Mouse (Mus musculus): ENCODE results near the gene Pfn5. TPM values are rescaled to one million over a fixed set of nuclear protein-coding genes. Genes with fewer than 3 reads are reported as not detected.
"Not testable (repeated sequence)": the region's sequence is repeated elsewhere in the genome, so short reads cannot be mapped to it uniquely, and the experiment has no call there.

Gene Pfn5
- polyA plus RNA-seq (2014; fragmentation: Nextera tagmentation; extraction: Ambion mirVana): not detected in 2 replicates

- Histone ChIP-seq H3K4me1 (ENCODE audit: control insufficient read depth, insufficient read depth, low read length) (no peaks in the 10 kb centered on the region), H3K36me3 (ENCODE audit: control insufficient read depth, insufficient read depth, low read length) (no peaks in the 10 kb centered on the region), H3K9ac (ENCODE audit: low read length) (no peak within 1 kb of the TSS), H3K27me3 (ENCODE audit: control insufficient read depth, insufficient read depth, low read length) (no peaks in the 10 kb centered on the region), H3K4me2 (ENCODE audit: low read depth) (no peak within 1 kb of the TSS), H3K9me3 (ENCODE audit: control insufficient read depth, low read length) (no peaks in the 10 kb centered on the region), H3K27ac (ENCODE audit: low read depth, low read length) (no peak within 1 kb of the TSS), H3K4me3 (ENCODE audit: low read depth, low read length) (no peak within 1 kb of the TSS)
- ATAC-seq (ENCODE audit: insufficient read depth, low FRiP score, low TSS enrichment): no peak
- no peak for DNase-seq (ENCODE audit: low spot score)
- WGBS: 83% methylated on average over 2 of the region's 2 CpGs
These were observed at the start of gene Pfn5, which contains the start of gene Asb12 for GRCm38 (mm10) chrX:95557887-95558286. Gene Pfn5 (plus strand): TSS chrX:95558104. Gene Asb12 (minus strand): TSS chrX:95557987.

- DNase-seq (ENCODE audit: low spot score) (no peak), ATAC-seq (ENCODE audit: insufficient read depth, low FRiP score, low TSS enrichment) (no peak)
- no peak overlapping the region for H3K9ac ChIP-seq (ENCODE audit: low read length)
- H3K4me2 ChIP-seq (ENCODE audit: low read depth): no peak overlapping the region
- no peaks in the 10 kb centered on the region for H3K27me3 ChIP-seq (ENCODE audit: control insufficient read depth, insufficient read depth, low read length)
- H3K4me1 ChIP-seq (ENCODE audit: control insufficient read depth, insufficient read depth, low read length): no peaks in the 10 kb centered on the region
- H3K9me3 ChIP-seq (ENCODE audit: control insufficient read depth, low read length): no peaks in the 10 kb centered on the region
- no peak overlapping the region for H3K27ac ChIP-seq (ENCODE audit: low read depth, low read length)
- no peaks in the 10 kb centered on the region for H3K36me3 ChIP-seq (ENCODE audit: control insufficient read depth, insufficient read depth, low read length)
- no peak overlapping the region for H3K4me3 ChIP-seq (ENCODE audit: low read depth, low read length)
These were observed 34.0 kb upstream of the Pfn5 start for GRCm38 (mm10) chrX:95523883-95524282.

- H3K9me3 ChIP-seq (ENCODE audit: control insufficient read depth, low read length): no peaks in the 10 kb centered on the region
- 90% methylated on average over 2 of the region's 2 CpGs for WGBS
- no peak overlapping the region for H3K9ac ChIP-seq (ENCODE audit: low read length)
- H3K36me3 ChIP-seq (ENCODE audit: control insufficient read depth, insufficient read depth, low read length): no peaks in the 10 kb centered on the region
- no peak overlapping the region for H3K4me3 ChIP-seq (ENCODE audit: low read depth, low read length)
- no peak for DNase-seq (ENCODE audit: low spot score)
- H3K4me2 ChIP-seq (ENCODE audit: low read depth): no peak overlapping the region
- no peak for ATAC-seq (ENCODE audit: insufficient read depth, low FRiP score, low TSS enrichment)
- H3K27me3 ChIP-seq (ENCODE audit: control insufficient read depth, insufficient read depth, low read length): no peaks in the 10 kb centered on the region
- H3K27ac ChIP-seq (ENCODE audit: low read depth, low read length): no peak overlapping the region
- H3K4me1 ChIP-seq (ENCODE audit: control insufficient read depth, insufficient read depth, low read length): no peaks in the 10 kb centered on the region
These were observed 32.7 kb upstream of the Pfn5 start for GRCm38 (mm10) chrX:95525166-95525565.

GRCm38 (mm10) chrX:95535493-95535892, 22.4 kb upstream of the Pfn5 start:
- not testable (repeated sequence) for H3K4me2 ChIP-seq (ENCODE audit: low read depth); H3K36me3 ChIP-seq (ENCODE audit: control insufficient read depth, insufficient read depth, low read length); H3K27me3 ChIP-seq (ENCODE audit: control insufficient read depth, insufficient read depth, low read length); H3K27ac ChIP-seq (ENCODE audit: low read depth, low read length); H3K4me1 ChIP-seq (ENCODE audit: control insufficient read depth, insufficient read depth, low read length); ATAC-seq (ENCODE audit: insufficient read depth, low FRiP score, low TSS enrichment); H3K9ac ChIP-seq (ENCODE audit: low read length); DNase-seq (ENCODE audit: low spot score); H3K4me3 ChIP-seq (ENCODE audit: low read depth, low read length); H3K9me3 ChIP-seq (ENCODE audit: control insufficient read depth, low read length)
- WGBS: 95% methylated on average over 2 of the region's 2 CpGs

- Histone ChIP-seq H3K4me3 (ENCODE audit: low read depth, low read length) (no peak overlapping the region), H3K9ac (ENCODE audit: low read length) (no peak overlapping the region), H3K36me3 (ENCODE audit: control insufficient read depth, insufficient read depth, low read length) (no peaks in the 10 kb centered on the region), H3K9me3 (ENCODE audit: control insufficient read depth, low read length) (no peaks in the 10 kb centered on the region), H3K27ac (ENCODE audit: low read depth, low read length) (no peak overlapping the region), H3K4me2 (ENCODE audit: low read depth) (no peak overlapping the region), H3K4me1 (ENCODE audit: control insufficient read depth, insufficient read depth, low read length) (no peaks in the 10 kb centered on the region), H3K27me3 (ENCODE audit: control insufficient read depth, insufficient read depth, low read length) (no peaks in the 10 kb centered on the region)
- 80% methylated on average over 4 of the region's 4 CpGs for WGBS
- DNase-seq (ENCODE audit: low spot score) (no peak), ATAC-seq (ENCODE audit: insufficient read depth, low FRiP score, low TSS enrichment) (no peak)
These were observed 3.6 kb upstream of the Pfn5 start for GRCm38 (mm10) chrX:95554321-95554720.

GRCm38 (mm10) chrX:95600609-95601008, 42.7 kb downstream of the Pfn5 start:
- ATAC-seq (ENCODE audit: insufficient read depth, low FRiP score, low TSS enrichment): no peak
- no peaks in the 10 kb centered on the region for H3K4me1 ChIP-seq (ENCODE audit: control insufficient read depth, insufficient read depth, low read length)
- no peaks in the 10 kb centered on the region for H3K27me3 ChIP-seq (ENCODE audit: control insufficient read depth, insufficient read depth, low read length)
- H3K4me2 ChIP-seq (ENCODE audit: low read depth): no peak overlapping the region
- H3K27ac ChIP-seq (ENCODE audit: low read depth, low read length): no peak overlapping the region
- WGBS: 87% methylated on average over 5 of the region's 5 CpGs
- H3K9me3 ChIP-seq (ENCODE audit: control insufficient read depth, low read length): no peaks in the 10 kb centered on the region
- no peak for DNase-seq (ENCODE audit: low spot score)
- H3K4me3 ChIP-seq (ENCODE audit: low read depth, low read length): no peak overlapping the region
- H3K36me3 ChIP-seq (ENCODE audit: control insufficient read depth, insufficient read depth, low read length): no peaks in the 10 kb centered on the region
- no peak overlapping the region for H3K9ac ChIP-seq (ENCODE audit: low read length)

Other genes starting within 250 kb of the Pfn5 start
- gene Amer1, start 113.2 kb upstream of the Pfn5 start, polyA plus RNA-seq (2014; fragmentation: Nextera tagmentation; extraction: Ambion mirVana): 9.4 and 10.0 TPM in 2 replicates
- gene Asb12, start 117 bp upstream of the Pfn5 start, polyA plus RNA-seq (2014; fragmentation: Nextera tagmentation; extraction: Ambion mirVana): 0.19 TPM in 1 of 2 replicates, not detected in the other
- gene Zc4h2, start 100.4 kb downstream of the Pfn5 start, polyA plus RNA-seq (2014; fragmentation: Nextera tagmentation; extraction: Ambion mirVana): 55.7 and 57.7 TPM in 2 replicates
- 1.9 and 3.0 TPM in 2 replicates for gene Zc3h12b, start 153.6 kb downstream of the Pfn5 start, polyA plus RNA-seq (2014; fragmentation: Nextera tagmentation; extraction: Ambion mirVana)

All from neural tube, embryonic 11.5 days (tissue).